Mouse (Mus musculus) midbrain, embryonic 10.5 days (tissue): ENCODE measurements around the gene Gm813. TPM values are rescaled to one million over a fixed set of nuclear protein-coding genes. Genes with fewer than 3 reads are reported as not detected.

Source experiments
- DNase-seq: peaks from one replicate; pipeline ENCODE4 v3.0.0-alpha.2; 2017; ENCODE audit warnings: low spot score
- H3K27ac ChIP-seq: fragments of 300-500 bp; sonication (generic); replicated peaks from 2 replicates; pipeline ENCODE4 v1.5.1; 2016; ENCODE audit warnings: mild to moderate bottlenecking
- H3K27me3 ChIP-seq: fragments of 300-500 bp; sonication (generic); 2 replicates; pipeline ENCODE4 v1.6.1; 2016; ENCODE audit warnings: low read depth, mild to moderate bottlenecking; ENCODE audit not compliant: poor library complexity, severe bottlenecking
- H3K36me3 ChIP-seq: fragments of 300-500 bp; sonication (generic); 2 replicates; pipeline ENCODE4 v1.6.1; 2016; ENCODE audit warnings: mild to moderate bottlenecking, moderate library complexity
- H3K4me1 ChIP-seq: fragments of 300-500 bp; sonication (generic); 2 replicates; pipeline ENCODE4 v1.6.1; 2016
- H3K4me3 ChIP-seq: fragments of 300-500 bp; sonication (generic); 2 replicates; pipeline ENCODE4 v1.5.1; 2016; ENCODE audit warnings: mild to moderate bottlenecking, moderate library complexity
- H3K9me3 ChIP-seq: fragments of 300-500 bp; sonication (generic); replicated peaks from 2 replicates; pipeline ENCODE4 v1.6.1; 2016; ENCODE audit warnings: mild to moderate bottlenecking
- WGBS: fragments of 180-500 bp; shearing (Covaris S2); methylation state at CpG from one replicate; pipeline ENCODE4 v1.1.7; 2016; 5-methylcytosine and 5-hydroxymethylcytosine counted together
- polyA plus RNA-seq: library from polyadenylated mRNA; unstranded; fragments of >200 nt; fragmentation: Nextera tagmentation; extraction: Ambion mirVana; gene quantifications from 2 replicates; pipeline ENCODE4 v1.2.1, GENCODE M21; 2016

Gene Gm813
- polyA plus RNA-seq, 1 experiment from 2014 or later: not detected

DNA sequence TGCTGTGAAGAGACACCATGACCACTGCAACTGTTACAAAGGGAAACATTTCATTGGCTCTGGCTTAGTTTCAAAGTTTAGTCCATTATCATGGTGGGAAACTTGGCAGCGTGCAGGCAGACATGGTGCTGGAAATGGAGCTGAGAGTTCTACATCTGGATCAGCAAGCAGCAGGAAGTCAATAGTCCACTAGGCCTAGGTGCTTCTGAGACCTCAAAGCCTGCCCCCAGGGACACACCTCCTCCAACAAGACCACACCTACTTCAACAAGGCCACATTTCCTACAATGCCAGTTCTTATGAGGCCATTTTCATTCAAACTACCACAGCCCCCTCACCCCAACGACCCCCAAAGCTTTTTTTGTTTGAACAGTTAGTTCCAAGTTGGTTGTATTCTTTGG, 13.0 kb upstream of the Gm813 start:
- WGBS: 53% methylated on average over 2 of the region's 2 CpGs
- Histone ChIP-seq H3K27ac (no peak overlapping the region), H3K4me3 (no peak overlapping the region), H3K27me3 (no peaks in the 10 kb centered on the region), H3K9me3 (no peaks in the 10 kb centered on the region), H3K4me1 (no peaks in the 10 kb centered on the region), H3K36me3 (no peaks in the 10 kb centered on the region)
- DNase-seq: no peak

- no peaks in the 10 kb centered on the region for H3K27me3 ChIP-seq
- WGBS: 92% methylated on average over 5 of the region's 5 CpGs
- no peaks in the 10 kb centered on the region for H3K36me3 ChIP-seq
Measured at GRCm38 (mm10) chr16:58628968-58629367, 12.2 kb upstream of the Gm813 start.

DNA sequence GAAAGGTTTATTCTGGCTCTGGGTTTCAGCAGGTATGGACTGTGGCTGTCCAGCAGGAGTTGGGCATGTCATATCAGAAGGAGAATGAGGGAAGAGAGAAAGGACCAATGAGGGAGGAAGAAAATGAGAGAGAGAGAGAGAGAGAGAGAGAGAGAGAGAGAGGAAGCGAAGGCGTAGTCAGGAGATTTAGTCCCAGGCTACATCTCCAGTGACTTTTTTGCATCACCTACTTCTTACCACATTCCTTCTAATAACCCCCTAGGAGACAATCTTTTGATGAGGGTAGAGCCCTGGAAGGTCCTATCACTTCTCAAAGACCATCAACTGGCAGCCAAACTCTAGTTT, 11.5 kb upstream of the Gm813 start:
- H3K27me3 ChIP-seq: no peaks in the 10 kb centered on the region
- H3K9me3 ChIP-seq: no peaks in the 10 kb centered on the region
- WGBS: 88% methylated on average over 2 of the region's 2 CpGs
- H3K4me3 ChIP-seq: no peak overlapping the region
- H3K27ac ChIP-seq: no peak overlapping the region
- H3K4me1 ChIP-seq: no peaks in the 10 kb centered on the region
- no peaks in the 10 kb centered on the region for H3K36me3 ChIP-seq
- no peak for DNase-seq

More at GRCm38 (mm10) chr16:58628968-58629367, 12.2 kb upstream of the Gm813 start:
- no peak overlapping the region for H3K27ac ChIP-seq
- H3K4me3 ChIP-seq: no peak overlapping the region
- H3K9me3 ChIP-seq: no peaks in the 10 kb centered on the region
- H3K4me1 ChIP-seq: no peaks in the 10 kb centered on the region
- DNase-seq: no peak

DNA sequence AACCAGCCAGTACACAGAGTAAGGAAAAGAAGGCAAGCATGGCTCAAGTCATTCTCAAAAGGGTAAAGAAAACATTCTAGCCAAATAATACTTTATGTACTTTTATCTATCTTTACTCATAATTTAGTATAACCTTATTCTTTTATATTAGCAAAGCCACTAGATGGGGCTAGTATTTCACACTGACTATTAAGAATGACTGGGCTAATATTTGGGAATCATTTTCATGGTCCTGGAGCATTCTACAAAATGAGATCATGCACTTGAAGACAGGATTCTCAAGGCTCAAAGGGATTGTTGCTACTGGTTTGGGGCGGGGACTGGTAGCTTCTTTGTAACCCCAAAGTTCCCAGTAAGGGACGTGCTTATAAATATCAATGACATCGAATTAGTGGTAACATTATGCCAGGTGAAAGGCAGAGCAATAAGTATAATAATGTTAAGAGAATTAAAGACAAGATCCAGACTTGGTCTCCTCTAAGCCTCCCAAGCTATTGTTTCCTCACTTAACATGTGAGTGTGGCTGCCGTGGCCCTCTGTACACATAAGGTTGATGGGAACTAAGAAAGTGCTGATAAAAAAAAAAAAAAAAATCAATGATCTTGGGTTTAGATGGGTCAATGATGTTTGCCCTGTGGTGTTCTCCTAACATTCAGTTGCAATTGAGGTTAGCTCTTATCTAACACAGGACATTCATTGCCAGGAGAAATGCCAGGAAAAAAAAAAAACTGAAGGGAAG, 11.0 kb upstream of the Gm813 start:
- Histone ChIP-seq H3K27me3 (no peaks in the 10 kb centered on the region), H3K27ac (no peak overlapping the region), H3K36me3 (no peaks in the 10 kb centered on the region), H3K4me1 (no peaks in the 10 kb centered on the region), H3K4me3 (no peak overlapping the region), H3K9me3 (no peaks in the 10 kb centered on the region)
- 89% methylated on average over 4 of the region's 4 CpGs for WGBS
- no peak for DNase-seq

DNA sequence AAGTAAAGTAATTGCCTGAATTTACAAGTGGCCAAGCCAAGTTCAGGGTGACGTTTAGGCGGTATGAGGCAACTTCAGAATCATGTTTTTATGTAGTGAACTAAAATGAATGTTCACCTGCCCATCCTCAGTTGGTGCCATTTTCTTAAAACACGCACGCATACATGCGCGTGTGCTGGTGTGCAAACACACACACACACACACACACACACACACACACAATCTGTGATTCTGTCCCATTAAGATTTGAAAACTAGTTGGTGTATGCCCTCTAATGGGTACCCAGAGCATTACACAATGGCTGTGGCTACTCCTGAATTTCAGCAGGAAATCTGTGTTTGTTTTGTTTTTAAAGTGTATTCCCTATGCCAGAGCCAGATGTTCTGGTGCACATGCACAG, 7.2 kb upstream of the Gm813 start:
- 93% methylated on average over 6 of the region's 6 CpGs for WGBS
- Histone ChIP-seq H3K27ac (no peak overlapping the region), H3K9me3 (no peaks in the 10 kb centered on the region), H3K27me3 (no peaks in the 10 kb centered on the region), H3K4me3 (no peak overlapping the region), H3K4me1 (no peaks in the 10 kb centered on the region), H3K36me3 (no peaks in the 10 kb centered on the region)
- DNase-seq: no peak

DNA sequence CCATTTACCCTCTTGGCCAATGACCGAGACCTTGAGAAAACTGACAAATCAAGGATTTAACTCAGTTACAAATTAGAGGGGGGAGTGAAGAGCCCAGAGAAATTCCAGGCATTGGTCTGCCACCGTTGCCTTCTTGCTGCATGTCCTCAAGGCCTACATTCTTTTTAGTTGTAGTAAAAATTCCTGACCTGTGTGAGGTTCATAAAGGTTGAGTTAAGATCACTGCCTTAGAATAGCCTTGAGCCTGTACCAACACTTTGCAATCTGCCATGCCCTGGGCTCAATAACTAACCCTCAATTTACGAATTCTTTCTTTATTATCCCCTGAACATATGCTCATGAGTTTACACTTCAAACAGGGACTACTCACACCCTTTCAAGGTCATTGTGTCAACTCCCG, 6.3 kb upstream of the Gm813 start:
- Histone ChIP-seq H3K9me3 (no peaks in the 10 kb centered on the region), H3K27me3 (no peaks in the 10 kb centered on the region), H3K4me1 (no peaks in the 10 kb centered on the region), H3K4me3 (no peak overlapping the region), H3K36me3 (no peaks in the 10 kb centered on the region), H3K27ac (no peak overlapping the region)
- DNase-seq: no peak
- WGBS: 78% methylated on average over 4 of the region's 4 CpGs

DNA sequence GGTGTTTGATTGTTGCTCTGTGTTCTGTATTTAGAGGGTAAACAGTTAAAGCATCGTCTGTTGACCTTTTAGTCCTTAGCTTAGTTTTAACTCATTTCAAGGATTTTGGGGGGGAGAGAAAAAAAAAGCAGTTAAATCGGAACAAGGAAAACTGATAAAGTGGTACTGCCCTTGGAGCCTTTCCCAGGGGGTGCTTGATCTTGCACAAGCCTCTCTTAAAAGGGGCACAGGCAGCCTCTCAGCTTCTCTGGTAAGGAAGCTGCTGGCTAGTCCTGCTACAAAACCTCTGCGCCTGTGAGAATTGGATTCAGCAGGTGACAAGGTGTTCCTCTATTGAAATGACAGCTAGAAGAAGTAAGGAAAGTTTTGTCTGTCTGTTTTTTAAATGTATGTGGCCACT, 5.6 kb upstream of the Gm813 start:
- WGBS: 90% methylated on average over 3 of the region's 3 CpGs
- Histone ChIP-seq H3K27ac (no peak overlapping the region), H3K27me3 (no peaks in the 10 kb centered on the region), H3K36me3 (no peaks in the 10 kb centered on the region), H3K4me3 (no peak overlapping the region), H3K4me1 (no peaks in the 10 kb centered on the region), H3K9me3 (no peaks in the 10 kb centered on the region)
- DNase-seq: no peak

GRCm38 (mm10) chr16:58617346-58617745, 568 bp upstream of the Gm813 start:
- DNase-seq: no peak
- no peak overlapping the region for H3K4me3 ChIP-seq
- no peak overlapping the region for H3K27ac ChIP-seq
- H3K9me3 ChIP-seq: no peaks in the 10 kb centered on the region
- H3K27me3 ChIP-seq: no peaks in the 10 kb centered on the region
- H3K4me1 ChIP-seq: no peaks in the 10 kb centered on the region
- no peaks in the 10 kb centered on the region for H3K36me3 ChIP-seq

DNA sequence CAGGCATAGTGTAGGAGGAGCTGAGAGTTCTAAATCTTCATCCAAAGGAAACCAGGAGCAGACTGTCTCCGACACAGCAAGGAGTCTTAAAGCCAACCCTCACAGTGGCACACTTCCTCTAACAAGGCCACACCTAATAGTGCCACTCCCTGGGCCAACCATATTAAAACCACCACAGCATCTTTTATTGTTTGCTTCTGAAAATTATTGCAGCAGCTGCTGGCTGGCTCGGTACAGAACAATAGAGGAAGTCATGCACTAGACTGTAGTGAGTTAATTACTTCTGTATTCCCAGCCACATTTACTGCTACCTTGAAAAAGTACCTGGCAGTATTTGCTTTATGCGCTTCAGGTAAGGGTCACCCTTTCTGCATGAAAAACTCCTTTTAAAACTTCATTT, 3.8 kb downstream of the Gm813 start:
- WGBS: 87% methylated on average over 3 of the region's 3 CpGs
- H3K27me3 ChIP-seq: no peaks in the 10 kb centered on the region
- H3K4me1 ChIP-seq: no peaks in the 10 kb centered on the region
- no peak overlapping the region for H3K4me3 ChIP-seq
- no peak for DNase-seq
- no peaks in the 10 kb centered on the region for H3K36me3 ChIP-seq
- no peak overlapping the region for H3K27ac ChIP-seq
- no peaks in the 10 kb centered on the region for H3K9me3 ChIP-seq

- DNase-seq: no peak
- no peaks in the 10 kb centered on the region for H3K36me3 ChIP-seq
- no peak overlapping the region for H3K4me3 ChIP-seq
- 70% methylated on average over 5 of the region's 5 CpGs for WGBS
- no peak overlapping the region for H3K27ac ChIP-seq
- H3K27me3 ChIP-seq: no peaks in the 10 kb centered on the region
- H3K4me1 ChIP-seq: no peaks in the 10 kb centered on the region
- H3K9me3 ChIP-seq: no peaks in the 10 kb centered on the region
Measured at GRCm38 (mm10) chr16:58607101-58607500, 9.7 kb downstream of the Gm813 start.

GRCm38 (mm10) chr16:58604680-58605079, 12.1 kb downstream of the Gm813 start:
- Histone ChIP-seq H3K36me3 (no peaks in the 10 kb centered on the region), H3K27ac (no peak overlapping the region), H3K4me1 (no peaks in the 10 kb centered on the region), H3K4me3 (no peak overlapping the region), H3K27me3 (no peaks in the 10 kb centered on the region), H3K9me3 (no peaks in the 10 kb centered on the region)
- DNase-seq: no peak

DNA sequence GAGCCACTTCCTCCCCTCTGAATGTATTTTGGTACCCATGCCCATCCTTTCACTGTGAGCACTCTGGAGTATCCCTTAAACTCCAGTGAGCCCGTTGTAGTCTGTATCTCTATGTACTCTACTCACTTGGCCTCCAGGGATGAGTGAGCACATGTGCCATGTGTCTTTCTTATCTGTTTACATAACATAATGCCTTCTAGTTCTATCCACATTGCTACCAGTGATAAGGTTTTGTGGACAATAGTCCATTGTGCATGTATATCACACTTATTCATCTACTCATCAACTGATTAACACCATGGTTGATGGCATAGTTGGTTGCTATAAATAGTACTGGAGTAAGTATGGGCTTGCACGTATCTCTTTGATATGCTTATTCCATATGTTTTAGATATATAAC, 12.9 kb downstream of the Gm813 start:
- 92% methylated on average over 2 of the region's 2 CpGs for WGBS

GRCm38 (mm10) chr16:58600846-58601245, 15.9 kb downstream of the Gm813 start:
- Histone ChIP-seq H3K36me3 (no peaks in the 10 kb centered on the region), H3K27ac (no peak overlapping the region), H3K27me3 (no peaks in the 10 kb centered on the region), H3K4me3 (no peak overlapping the region), H3K9me3 (no peaks in the 10 kb centered on the region), H3K4me1 (no peaks in the 10 kb centered on the region)
- WGBS: 98% methylated on average over 6 of the region's 6 CpGs
- DNase-seq: no peak

More for the DNA sequence above, 12.9 kb downstream of the Gm813 start:
- Histone ChIP-seq H3K27ac (no peak overlapping the region), H3K4me1 (no peaks in the 10 kb centered on the region), H3K36me3 (no peaks in the 10 kb centered on the region), H3K9me3 (no peaks in the 10 kb centered on the region), H3K27me3 (no peaks in the 10 kb centered on the region), H3K4me3 (no peak overlapping the region)
- no peak for DNase-seq

DNA sequence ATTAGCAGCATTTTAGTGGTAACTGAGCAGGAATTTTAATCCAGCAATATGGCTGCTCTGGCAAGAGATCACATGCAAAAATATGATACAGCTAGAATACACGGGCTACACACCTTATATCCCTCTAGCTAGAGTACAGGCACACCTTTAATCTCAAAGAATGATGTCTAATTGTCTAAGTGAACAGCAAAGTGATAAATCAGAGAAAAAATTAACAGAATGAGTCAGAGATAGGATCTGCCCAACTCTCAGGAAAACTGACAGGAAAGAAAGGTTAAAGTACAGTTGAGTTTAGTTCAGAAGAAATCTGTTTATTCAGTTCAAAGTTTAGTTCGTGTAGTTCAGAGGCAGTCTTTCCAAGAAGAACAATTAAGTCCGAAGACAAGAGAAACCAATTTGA, 25.5 kb downstream of the Gm813 start:
- 82% methylated on average over 3 of the region's 3 CpGs for WGBS
- H3K4me1 ChIP-seq: no peaks in the 10 kb centered on the region
- peaks cover 5% of the 10 kb centered on the region for H3K9me3 ChIP-seq
- DNase-seq: no peak
- H3K27me3 ChIP-seq: no peaks in the 10 kb centered on the region
- no peak overlapping the region for H3K4me3 ChIP-seq
- no peak overlapping the region for H3K27ac ChIP-seq
- no peaks in the 10 kb centered on the region for H3K36me3 ChIP-seq
